Mouse (Mus musculus) liver, postnatal 0 days (tissue): Measurements from ENCODE around the gene 3110082I17Rik.
A peak's percentile ranks its signal among the peaks of the same experiment; 100 is the strongest.

ENCODE experiments used
- CTCF ChIP-seq: sonication (generic); IDR thresholded peaks from 2 replicates; pipeline ENCODE4 v1.5.1; 2016; ENCODE audit warnings: antibody characterized with exemption, low read depth
- EP300 ChIP-seq: IDR thresholded peaks from 2 replicates; pipeline ENCODE4 v1.6.1; 2016; ENCODE audit warnings: antibody characterized with exemption, low read depth, mild to moderate bottlenecking

DNA sequence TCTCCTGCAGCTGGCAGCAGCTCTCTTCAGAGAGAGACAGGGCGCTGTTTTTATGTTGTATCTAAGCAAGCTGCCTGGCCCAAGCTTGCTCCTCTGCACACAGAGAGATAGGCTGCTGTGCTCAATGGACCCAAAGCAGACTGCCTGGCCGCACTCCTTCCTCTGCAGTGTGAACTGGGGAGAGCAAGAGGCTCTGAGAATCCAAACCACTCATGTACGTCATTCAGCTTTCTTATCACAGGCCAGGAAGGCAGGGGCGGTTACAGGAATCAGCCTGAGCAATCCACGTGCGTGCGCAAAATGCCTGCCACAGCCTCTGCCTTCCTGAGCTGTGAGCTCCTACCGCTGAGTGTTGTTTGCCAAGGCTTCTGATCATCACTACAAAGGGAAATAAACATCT is 77.6 kb downstream of the 3110082I17Rik start:
- TF ChIP-seq CTCF = no peak; the same call in 1 of the 2 replicates
- TF ChIP-seq EP300 = peak; percentile 90
